Mouse (Mus musculus) CD4-positive, CD25-positive, alpha-beta regulatory T cell, adult 4 months (primary cell): Measurements from ENCODE around the gene Tnfsf9. TPM values are rescaled to one million over a fixed set of nuclear protein-coding genes. Genes with fewer than 3 reads are reported as not detected.

ENCODE experiments used
- ATAC-seq: one replicate; pipeline ENCODE4 v1.8.0; 2017
- polyA plus RNA-seq, 2 experiments: library from polyadenylated mRNA; unstranded; fragments of 100-300 nt; shearing (Covaris generic); gene quantifications; one replicate each; pipeline ENCODE4 v1.2.1; 2017

Gene Tnfsf9
- polyA plus RNA-seq: 10 to 100 TPM in 1 of 2 experiments, 1 to 10 TPM in 1; 8.2 to 11.9 TPM

- ATAC-seq: peak; percentile 62
Observed at GRCm38 (mm10) chr17:57105181-57106034, at the start of gene Tnfsf9. Gene Tnfsf9, plus strand, starts transcription at chr17:57105325.

GRCm38 (mm10) chr17:57056246-57056645 is 48.9 kb upstream of the Tnfsf9 start:
- ATAC-seq: no peak

- no peak for ATAC-seq
Observed at GRCm38 (mm10) chr17:57058891-57059485, 46.1 kb upstream of the Tnfsf9 start, which contains the start of gene Crb3. Gene Crb3, plus strand, starts transcription at chr17:57059105.

- ATAC-seq: no peak
Observed at GRCm38 (mm10) chr17:57059486-57059977, 45.6 kb upstream of the Tnfsf9 start, which contains the start of gene Slc25a23. Gene Slc25a23, minus strand, starts transcription at chr17:57059863.

GRCm38 (mm10) chr17:57060231-57060801 is 44.8 kb upstream of the Tnfsf9 start:
- peak; percentile 86 for ATAC-seq

- ATAC-seq: peak; percentile 13
Observed at GRCm38 (mm10) chr17:57061069-57061468, 44.1 kb upstream of the Tnfsf9 start.

- ATAC-seq: no peak
Observed at GRCm38 (mm10) chr17:57062011-57062521, 43.1 kb upstream of the Tnfsf9 start.

GRCm38 (mm10) chr17:57062548-57062947 is 42.6 kb upstream of the Tnfsf9 start:
- ATAC-seq: no peak

- ATAC-seq: no peak
Observed at GRCm38 (mm10) chr17:57063031-57063430, 42.1 kb upstream of the Tnfsf9 start.

GRCm38 (mm10) chr17:57066908-57067307 is 38.2 kb upstream of the Tnfsf9 start:
- no peak for ATAC-seq

GRCm38 (mm10) chr17:57070272-57070671 is 34.9 kb upstream of the Tnfsf9 start:
- no peak for ATAC-seq

- no peak for ATAC-seq
Observed at GRCm38 (mm10) chr17:57070699-57071098, 34.4 kb upstream of the Tnfsf9 start.

- ATAC-seq: no peak
Observed at GRCm38 (mm10) chr17:57076916-57077315, 28.2 kb upstream of the Tnfsf9 start.

- peak; percentile 97 for ATAC-seq
Observed at GRCm38 (mm10) chr17:57078336-57078735, 26.8 kb upstream of the Tnfsf9 start, which contains the start of gene Dennd1c. Gene Dennd1c, minus strand, starts transcription at chr17:57078514.

- no peak for ATAC-seq
Observed at GRCm38 (mm10) chr17:57079919-57080318, 25.2 kb upstream of the Tnfsf9 start.

- ATAC-seq: no peak
Observed at GRCm38 (mm10) chr17:57081234-57081842, 23.8 kb upstream of the Tnfsf9 start.

- no peak for ATAC-seq
Observed at GRCm38 (mm10) chr17:57082481-57082880, 22.6 kb upstream of the Tnfsf9 start.

GRCm38 (mm10) chr17:57085970-57086757 is 19.0 kb upstream of the Tnfsf9 start:
- ATAC-seq: no peak

- no peak for ATAC-seq
Observed at GRCm38 (mm10) chr17:57087049-57087832, 17.9 kb upstream of the Tnfsf9 start, which contains the start of gene Tubb4a. Gene Tubb4a, minus strand, starts transcription at chr17:57087782.

- ATAC-seq: no peak
Observed at GRCm38 (mm10) chr17:57094222-57094621, 10.9 kb upstream of the Tnfsf9 start.
